Mouse (Mus musculus): ENCODE results near the gene Tuba8. TPM values are rescaled to one million over a fixed set of nuclear protein-coding genes. Genes with fewer than 3 reads are reported as not detected.

The Tuba8 gene
- 6.3 and 7.8 TPM in 2 replicates for polyA plus RNA-seq (2015; fragmentation: Nextera tagmentation; extraction: Ambion mirVana)

DNA sequence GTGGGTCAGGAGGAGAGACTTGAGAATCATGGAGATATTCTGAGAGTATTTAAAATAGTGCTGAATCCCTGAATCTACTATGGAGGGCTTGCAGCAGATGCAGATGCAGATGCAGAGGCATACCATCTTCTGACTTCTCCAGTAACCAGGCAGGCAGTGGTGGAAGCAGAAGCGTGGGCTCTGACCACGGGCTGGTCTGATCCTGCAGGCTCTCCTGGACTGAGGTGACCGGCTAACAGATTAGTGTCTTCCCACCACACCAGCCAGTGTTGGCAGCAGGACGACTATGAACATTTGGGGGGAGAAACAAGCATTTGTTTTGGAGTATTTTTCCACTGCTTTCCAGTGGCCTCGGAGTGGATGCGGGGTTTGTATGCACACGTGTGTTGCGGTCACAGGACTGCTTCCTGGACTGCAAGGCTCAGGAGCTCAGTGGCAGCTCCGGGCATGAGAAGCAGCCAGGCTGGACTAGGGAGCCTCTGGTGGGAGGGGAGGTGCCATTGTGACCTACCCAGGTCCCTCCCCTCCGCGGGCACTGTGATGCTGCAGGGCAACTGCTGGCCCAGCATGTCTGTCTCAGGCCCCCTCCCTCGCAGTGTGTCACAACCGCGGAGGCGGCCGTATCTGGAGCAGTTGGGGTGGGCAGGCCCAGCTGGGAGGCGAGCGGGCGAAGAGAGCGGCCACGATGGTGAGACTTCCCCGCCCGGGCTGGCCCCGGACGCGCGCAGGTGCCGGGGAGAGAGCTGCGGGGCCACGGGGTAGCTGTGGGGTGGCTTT is at the start of gene Tuba8:
Gene Tuba8, plus strand, starts transcription at position 548 of the 777 bp plus-strand sequence.
- 4% methylated on average over 30 of the region's 30 CpGs for WGBS
- Histone ChIP-seq H3K9me3 (no peaks in the 10 kb centered on the region), H3K36me3 (no peaks in the 10 kb centered on the region), H3K4me2 (peak within 1 kb of the TSS; percentile 77), H3K4me3 (peak within 1 kb of the TSS; percentile 43), H3K27me3 (peaks cover 26% of the 10 kb centered on the region), H3K27ac (peak within 1 kb of the TSS; percentile 48), H3K9ac (peak within 1 kb of the TSS; percentile 43), H3K4me1 (peaks cover 42% of the 10 kb centered on the region)
- ATAC-seq (ENCODE audit: borderline replicate concordance, extremely low read depth, low FRiP score, low TSS enrichment), result peak; percentile 68

GRCm38 (mm10) chr6:121162616-121163015 is 47.9 kb upstream of the Tuba8 start:
- no peaks in the 10 kb centered on the region for H3K36me3 ChIP-seq
- WGBS, result 44% methylated on average over 12 of the region's 12 CpGs
- H3K9ac ChIP-seq, result no peak overlapping the region
- H3K9me3 ChIP-seq, result no peaks in the 10 kb centered on the region
- no peak for ATAC-seq (ENCODE audit: borderline replicate concordance, extremely low read depth, low FRiP score, low TSS enrichment)
- H3K4me2 ChIP-seq, result no peak overlapping the region
- H3K27me3 ChIP-seq, result peaks cover 26% of the 10 kb centered on the region; the same call in 1 of the 2 replicates
- H3K27ac ChIP-seq, result no peak overlapping the region
- peaks cover 39% of the 10 kb centered on the region for H3K4me1 ChIP-seq
- no peak overlapping the region for H3K4me3 ChIP-seq

DNA sequence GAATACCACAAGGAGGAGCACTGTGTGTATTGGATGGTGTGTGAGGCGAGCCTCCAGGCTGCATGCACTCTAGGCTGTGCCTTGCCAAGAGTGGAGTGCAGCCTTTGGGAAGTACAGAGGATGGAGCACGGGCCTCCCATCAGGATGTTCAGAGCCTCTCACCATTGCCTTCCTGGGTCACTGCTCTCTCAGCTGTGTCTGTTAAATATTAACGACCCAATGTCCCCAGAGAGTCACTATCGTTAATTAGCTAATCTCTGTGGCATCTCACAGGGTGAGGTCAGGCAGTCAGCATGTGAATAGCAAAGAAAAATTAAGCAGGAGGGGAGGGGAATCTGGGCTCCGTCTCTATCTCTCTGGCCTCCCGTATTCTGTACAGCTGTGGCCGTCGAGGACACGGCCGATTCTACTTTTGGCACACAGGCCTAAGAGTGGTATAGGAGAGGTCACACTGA is 44.4 kb upstream of the Tuba8 start:
- H3K4me3 ChIP-seq, result no peak overlapping the region
- 20% methylated on average over 10 of the region's 10 CpGs for WGBS
- no peaks in the 10 kb centered on the region for H3K9me3 ChIP-seq
- peaks cover 31% of the 10 kb centered on the region for H3K4me1 ChIP-seq
- no peaks in the 10 kb centered on the region for H3K36me3 ChIP-seq
- peaks cover 9% of the 10 kb centered on the region for H3K27me3 ChIP-seq
- peak; percentile 63 for ATAC-seq (ENCODE audit: borderline replicate concordance, extremely low read depth, low FRiP score, low TSS enrichment)
- no peak overlapping the region for H3K4me2 ChIP-seq
- no peak overlapping the region for H3K9ac ChIP-seq
- no peak overlapping the region for H3K27ac ChIP-seq

DNA sequence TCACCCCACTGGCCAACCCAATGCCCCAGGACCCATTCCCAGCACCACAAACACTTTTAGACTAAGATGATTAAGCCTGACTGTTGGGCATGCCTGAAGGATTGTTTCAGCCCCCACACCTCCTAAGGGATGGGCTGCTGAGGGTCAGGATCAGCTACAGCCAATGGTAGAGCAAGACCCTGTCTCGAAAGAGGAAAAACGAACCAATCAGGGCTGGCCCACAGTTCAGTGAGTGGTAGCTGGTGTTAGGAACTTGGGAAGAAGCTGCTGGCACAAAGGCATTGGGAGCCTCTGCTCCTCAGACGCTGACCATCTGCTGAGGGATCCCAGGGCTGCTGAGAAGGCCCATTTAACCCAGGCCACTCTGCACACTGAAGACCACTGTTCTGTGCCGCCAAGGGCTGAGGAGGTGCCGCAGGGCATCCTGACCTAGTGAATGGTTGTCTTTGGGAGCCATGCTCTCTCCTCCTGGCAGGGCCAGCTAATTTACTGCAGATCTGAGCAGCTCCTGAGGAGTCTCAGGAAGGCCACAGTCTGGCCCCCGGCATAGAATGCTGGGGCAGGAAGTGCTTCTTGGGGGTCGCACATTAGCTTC is 43.0 kb upstream of the Tuba8 start:
- no peak overlapping the region for H3K4me3 ChIP-seq
- WGBS, result 75% methylated on average over 7 of the region's 7 CpGs
- H3K27me3 ChIP-seq, result peaks cover 9% of the 10 kb centered on the region
- ATAC-seq (ENCODE audit: borderline replicate concordance, extremely low read depth, low FRiP score, low TSS enrichment), result no peak
- H3K9ac ChIP-seq, result no peak overlapping the region
- H3K27ac ChIP-seq, result no peak overlapping the region
- H3K36me3 ChIP-seq, result no peaks in the 10 kb centered on the region
- H3K4me1 ChIP-seq, result peaks cover 31% of the 10 kb centered on the region
- no peak overlapping the region for H3K4me2 ChIP-seq
- H3K9me3 ChIP-seq, result no peaks in the 10 kb centered on the region

- WGBS, result 31% methylated on average over 6 of the region's 6 CpGs
- H3K36me3 ChIP-seq, result no peaks in the 10 kb centered on the region
- H3K27me3 ChIP-seq, result peaks cover 3% of the 10 kb centered on the region
- H3K4me1 ChIP-seq, result peaks cover 17% of the 10 kb centered on the region
- no peak overlapping the region for H3K9ac ChIP-seq
- no peaks in the 10 kb centered on the region for H3K9me3 ChIP-seq
- ATAC-seq (ENCODE audit: borderline replicate concordance, extremely low read depth, low FRiP score, low TSS enrichment), result peak; percentile 23; the same call in 1 of the 2 replicates
- H3K4me3 ChIP-seq, result no peak overlapping the region
- no peak overlapping the region for H3K4me2 ChIP-seq
- H3K27ac ChIP-seq, result no peak overlapping the region
Measured at GRCm38 (mm10) chr6:121171102-121171501, 39.4 kb upstream of the Tuba8 start.

- Histone ChIP-seq H3K27ac (no peak overlapping the region), H3K4me1 (0 out of 2 replicates have a peak, but pooled peaks cover 15% of the 10 kb centered on the region)
- ATAC-seq (ENCODE audit: borderline replicate concordance, extremely low read depth, low FRiP score, low TSS enrichment), result no peak
Measured at GRCm38 (mm10) chr6:121173471-121173870, 37.0 kb upstream of the Tuba8 start.

DNA sequence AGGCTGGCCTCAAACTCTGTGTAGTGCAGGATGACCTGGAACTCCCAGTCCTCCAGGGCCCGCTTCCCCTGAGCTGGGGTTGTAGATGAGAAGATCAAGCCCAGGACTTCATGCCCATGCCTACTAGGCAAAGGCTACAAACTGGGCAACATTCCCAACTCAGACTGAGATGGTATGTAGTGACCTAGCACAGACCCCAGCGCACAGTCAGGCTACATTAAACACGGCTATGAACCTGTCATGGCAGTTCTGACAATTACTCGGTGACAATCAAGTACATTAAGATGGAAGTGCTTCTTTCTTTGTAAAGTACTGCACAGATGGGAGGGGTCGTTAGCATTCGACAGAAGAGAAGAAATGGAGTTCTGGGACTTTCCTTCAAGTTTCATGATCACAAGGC is 35.7 kb upstream of the Tuba8 start:
- Histone ChIP-seq H3K4me3 (no peak overlapping the region), H3K9ac (no peak overlapping the region), H3K9me3 (no peaks in the 10 kb centered on the region), H3K4me2 (no peak overlapping the region), H3K4me1 (0 out of 2 replicates have a peak, but pooled peaks cover 15% of the 10 kb centered on the region), H3K27ac (no peak overlapping the region), H3K27me3 (no peaks in the 10 kb centered on the region), H3K36me3 (no peaks in the 10 kb centered on the region)
- ATAC-seq (ENCODE audit: borderline replicate concordance, extremely low read depth, low FRiP score, low TSS enrichment), result no peak
- WGBS, result 91% methylated on average over 6 of the region's 6 CpGs

More at GRCm38 (mm10) chr6:121173471-121173870, 37.0 kb upstream of the Tuba8 start:
- Histone ChIP-seq H3K9ac (no peak overlapping the region), H3K36me3 (no peaks in the 10 kb centered on the region), H3K4me3 (no peak overlapping the region), H3K4me2 (no peak overlapping the region), H3K27me3 (no peaks in the 10 kb centered on the region), H3K9me3 (no peaks in the 10 kb centered on the region)
- WGBS, result 34% methylated on average over 5 of the region's 5 CpGs

DNA sequence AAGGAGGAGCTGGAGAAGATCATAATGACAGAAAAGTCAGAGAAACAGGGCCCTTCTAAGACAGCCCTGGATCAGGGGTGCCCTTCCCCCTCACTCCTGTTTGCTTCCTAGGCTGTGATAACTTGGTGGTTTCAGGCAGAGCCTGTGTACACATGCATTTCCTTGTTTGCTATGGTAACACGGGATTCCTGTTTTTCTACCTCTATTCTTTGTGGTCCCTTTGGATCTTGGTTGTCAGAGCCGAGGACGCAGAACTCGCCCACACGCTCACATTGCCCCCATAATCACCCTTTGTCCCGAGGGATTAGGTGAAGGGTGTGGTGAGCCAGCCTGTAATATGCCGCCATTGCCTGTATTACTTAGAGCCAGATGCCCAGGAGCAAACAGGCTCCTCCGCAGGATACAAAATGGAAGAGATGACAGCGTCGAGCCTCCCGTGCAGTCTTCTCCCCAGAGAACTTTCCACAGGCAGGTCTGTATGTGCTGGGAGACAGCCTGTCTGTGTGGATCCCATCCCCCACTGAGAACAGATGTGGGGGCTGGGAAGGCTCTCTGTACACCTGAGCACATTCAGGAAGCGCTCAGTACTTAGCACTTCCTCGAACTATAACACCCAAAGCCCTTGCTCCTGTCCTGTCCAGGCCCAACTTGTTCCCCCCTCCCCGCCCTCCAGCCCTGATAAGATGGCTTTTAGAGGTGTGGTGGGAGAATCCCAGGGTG is 34.3 kb upstream of the Tuba8 start:
- Histone ChIP-seq H3K36me3 (no peaks in the 10 kb centered on the region), H3K9me3 (no peaks in the 10 kb centered on the region), H3K4me3 (no peak overlapping the region), H3K9ac (no peak overlapping the region), H3K27ac (no peak overlapping the region), H3K4me2 (no peak overlapping the region), H3K4me1 (0 out of 2 replicates have a peak, but pooled peaks cover 8% of the 10 kb centered on the region), H3K27me3 (no peaks in the 10 kb centered on the region)
- 46% methylated on average over 14 of the region's 14 CpGs for WGBS
- no peak for ATAC-seq (ENCODE audit: borderline replicate concordance, extremely low read depth, low FRiP score, low TSS enrichment)

GRCm38 (mm10) chr6:121176731-121177098 is 33.8 kb upstream of the Tuba8 start:
- H3K9me3 ChIP-seq, result no peaks in the 10 kb centered on the region
- 0 out of 2 replicates have a peak, but pooled peaks cover 4% of the 10 kb centered on the region for H3K4me1 ChIP-seq
- H3K9ac ChIP-seq, result no peak overlapping the region
- H3K27me3 ChIP-seq, result no peaks in the 10 kb centered on the region
- H3K4me3 ChIP-seq, result no peak overlapping the region
- H3K27ac ChIP-seq, result no peak overlapping the region
- no peaks in the 10 kb centered on the region for H3K36me3 ChIP-seq
- ATAC-seq (ENCODE audit: borderline replicate concordance, extremely low read depth, low FRiP score, low TSS enrichment), result no peak
- no peak overlapping the region for H3K4me2 ChIP-seq
- WGBS, result 64% methylated on average over 4 of the region's 4 CpGs

- Histone ChIP-seq H3K9ac (no peak overlapping the region), H3K4me1 (0 out of 2 replicates have a peak, but pooled peaks cover 4% of the 10 kb centered on the region), H3K4me2 (no peak overlapping the region), H3K4me3 (no peak overlapping the region), H3K9me3 (no peaks in the 10 kb centered on the region), H3K27ac (no peak overlapping the region), H3K36me3 (no peaks in the 10 kb centered on the region), H3K27me3 (no peaks in the 10 kb centered on the region)
- WGBS, result 81% methylated on average over 7 of the region's 7 CpGs
- no peak; the same call in 1 of the 2 replicates for ATAC-seq (ENCODE audit: borderline replicate concordance, extremely low read depth, low FRiP score, low TSS enrichment)
Measured at GRCm38 (mm10) chr6:121177118-121177708, 33.3 kb upstream of the Tuba8 start.

GRCm38 (mm10) chr6:121178700-121179358 is 31.7 kb upstream of the Tuba8 start:
- no peaks in the 10 kb centered on the region for H3K9me3 ChIP-seq
- no peak overlapping the region for H3K27ac ChIP-seq
- 0 out of 2 replicates have a peak, but pooled peaks cover 4% of the 10 kb centered on the region for H3K4me1 ChIP-seq
- H3K4me3 ChIP-seq, result no peak overlapping the region
- no peaks in the 10 kb centered on the region for H3K27me3 ChIP-seq
- 51% methylated on average over 7 of the region's 7 CpGs for WGBS
- H3K9ac ChIP-seq, result no peak overlapping the region
- no peak for ATAC-seq (ENCODE audit: borderline replicate concordance, extremely low read depth, low FRiP score, low TSS enrichment)
- H3K4me2 ChIP-seq, result no peak overlapping the region
- H3K36me3 ChIP-seq, result no peaks in the 10 kb centered on the region

All from lung, embryonic 15.5 days (tissue).